Mouse (Mus musculus) skeletal muscle tissue, adult 2 months (tissue): Measurements from ENCODE around the gene Mat1a.
A peak's percentile ranks its signal among the peaks of the same experiment; 100 is the strongest.

ENCODE experiments used
- DNase-seq: peaks from one replicate; pipeline ENCODE4 v3.0.0-alpha.2; 2012; ENCODE audit warnings: low read depth, low spot score

Gene Mat1a

DNA sequence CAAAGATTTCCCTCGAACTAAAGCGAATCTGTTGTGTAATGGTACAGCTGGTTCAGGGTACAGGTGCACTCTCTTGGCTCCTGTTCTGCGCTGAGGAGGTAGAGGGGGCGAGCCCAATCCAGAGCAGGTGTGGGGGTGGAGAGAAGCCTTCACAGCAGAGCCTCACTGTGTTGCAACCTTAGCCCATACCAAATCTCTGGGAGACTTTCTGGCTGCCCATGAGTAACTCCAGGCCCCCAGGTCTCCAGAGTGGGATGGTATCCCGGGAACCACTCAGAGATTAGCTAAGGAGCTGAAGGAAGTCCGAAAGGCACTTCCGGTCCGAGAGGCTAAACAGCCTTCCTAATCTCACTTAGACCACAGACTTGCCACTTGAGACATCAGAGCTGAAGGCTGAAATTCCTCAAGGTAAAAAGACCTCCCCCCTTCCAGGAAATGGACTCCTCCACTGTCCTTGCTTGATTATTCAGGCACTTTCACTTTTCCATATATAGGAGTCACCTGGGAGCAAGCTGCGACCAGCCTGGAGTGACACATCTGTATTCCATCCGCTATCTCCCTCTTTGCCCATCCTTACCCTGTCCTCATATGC is at the start of gene Mat1a:
TSS of gene Mat1a (plus strand) at position 183 of the 592 bp plus-strand sequence.
- no peak for DNase-seq

DNA sequence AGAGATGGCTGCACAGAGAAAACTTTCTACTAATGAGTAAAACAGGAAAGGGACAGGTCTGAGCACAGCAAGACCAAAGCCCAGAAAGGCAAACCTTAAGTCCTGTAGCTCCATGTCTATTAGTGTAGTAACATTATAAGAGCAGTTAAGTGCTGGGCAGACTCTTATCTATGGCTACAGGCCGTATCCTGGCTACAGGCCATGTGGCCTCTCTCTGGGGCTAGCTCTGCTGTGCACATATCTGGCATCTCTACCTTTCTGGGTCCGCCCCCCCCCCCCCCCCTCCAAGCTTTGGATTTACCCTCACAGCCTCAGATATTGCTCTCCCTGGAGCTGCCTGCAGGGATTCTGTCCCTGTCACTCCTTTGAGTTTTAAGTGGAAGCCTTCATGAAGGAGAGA is 39.7 kb upstream of the Mat1a start:
- DNase-seq = no peak

DNA sequence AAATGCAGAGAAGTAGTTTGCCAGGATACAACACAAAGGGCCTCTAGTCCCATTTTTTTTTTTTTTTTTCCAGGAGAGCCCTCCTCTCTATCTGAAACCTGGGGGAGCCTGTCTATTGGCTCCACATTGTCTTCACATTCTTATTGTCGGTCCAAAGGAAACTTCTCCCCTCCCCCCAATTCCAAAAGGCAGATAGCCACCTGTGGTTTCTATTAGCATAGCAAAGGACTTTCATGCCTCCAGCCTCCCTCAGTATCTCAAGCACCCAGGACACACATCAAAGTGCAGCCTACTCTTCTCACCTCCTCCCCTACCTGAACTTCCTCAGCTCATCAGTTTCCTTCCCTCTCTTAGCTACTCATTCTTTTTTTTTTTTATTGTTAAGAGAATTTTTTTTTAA is 38.4 kb upstream of the Mat1a start:
- no peak for DNase-seq

DNA sequence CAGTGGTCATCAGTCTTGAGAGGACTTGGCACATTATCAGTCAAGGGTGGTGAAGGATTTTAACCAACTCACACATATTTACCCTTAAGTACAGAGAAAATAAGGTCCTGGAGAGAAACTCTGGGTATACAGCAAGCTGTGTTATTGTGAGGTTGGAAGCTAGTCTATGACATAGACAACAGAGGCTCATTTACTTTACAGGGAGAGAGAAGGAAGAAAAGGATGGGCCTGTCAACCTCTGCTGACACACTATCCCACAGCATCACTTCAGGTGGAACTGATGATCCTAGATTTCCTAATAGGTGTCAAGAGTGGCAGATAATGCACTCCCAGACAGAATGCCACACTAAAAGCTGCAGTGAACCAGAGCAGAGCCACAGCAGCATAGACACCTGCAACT is 35.7 kb upstream of the Mat1a start, which contains the start of gene Dydc2:
TSS of gene Dydc2 (minus strand) at position 101 of the 400 bp plus-strand sequence.
- no peak for DNase-seq

DNA sequence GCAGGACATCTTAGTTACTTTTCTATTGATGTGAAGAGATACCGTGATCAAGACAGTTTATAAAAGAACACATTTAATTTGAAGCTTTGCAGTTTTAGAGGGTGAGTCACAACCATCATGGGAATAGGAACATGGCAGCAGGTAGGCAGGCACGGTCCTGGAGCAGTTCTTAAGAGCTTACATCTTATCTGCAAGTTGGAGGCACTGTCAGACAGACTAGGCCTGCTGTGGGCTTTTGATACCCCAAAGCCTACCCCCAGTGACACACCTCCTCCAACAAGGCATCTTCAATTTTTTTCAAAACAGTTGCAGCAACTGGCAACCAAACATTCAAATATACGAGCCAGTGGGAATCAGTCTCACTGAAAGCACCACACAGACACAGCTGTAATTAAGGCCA is 34.5 kb upstream of the Mat1a start:
- DNase-seq = no peak

DNA sequence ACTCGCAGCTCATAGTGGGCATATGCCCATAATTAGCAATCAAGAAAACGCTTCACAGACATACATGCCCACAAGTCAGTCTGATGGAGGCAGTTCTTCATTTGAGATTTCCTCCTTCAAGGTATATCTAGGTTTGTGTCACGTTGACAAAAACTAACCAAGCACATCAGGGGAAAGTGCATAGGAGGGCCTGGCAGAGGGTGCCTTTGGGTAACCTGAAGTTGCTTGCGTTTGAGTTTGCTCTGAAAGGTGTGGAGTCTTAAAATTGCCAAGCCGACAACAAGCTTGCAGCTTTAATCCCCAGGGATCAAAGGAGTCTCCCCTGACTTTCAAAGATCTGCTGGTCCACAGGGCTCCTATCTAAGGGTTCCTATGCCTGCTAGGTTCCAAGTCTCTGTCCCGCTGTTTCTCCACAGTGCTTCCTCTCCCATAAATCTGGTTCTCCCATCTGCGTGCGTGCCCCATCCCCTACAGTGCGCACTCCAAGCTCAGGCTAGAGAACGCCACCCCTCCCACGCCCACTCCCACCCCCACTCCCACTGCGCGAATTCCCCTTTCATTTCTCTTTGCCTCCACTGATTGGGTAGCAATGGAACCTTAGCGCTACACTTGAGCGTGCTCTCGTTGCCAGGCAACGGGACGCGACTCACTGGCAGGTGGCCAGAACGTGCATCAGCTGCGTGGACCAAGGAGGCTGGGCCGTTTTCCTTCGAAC is 32.4 kb upstream of the Mat1a start, which contains the start of gene Dydc1:
TSS of gene Dydc1 (plus strand) at position 683 of the 715 bp plus-strand sequence.
- DNase-seq = peak; percentile 1

DNA sequence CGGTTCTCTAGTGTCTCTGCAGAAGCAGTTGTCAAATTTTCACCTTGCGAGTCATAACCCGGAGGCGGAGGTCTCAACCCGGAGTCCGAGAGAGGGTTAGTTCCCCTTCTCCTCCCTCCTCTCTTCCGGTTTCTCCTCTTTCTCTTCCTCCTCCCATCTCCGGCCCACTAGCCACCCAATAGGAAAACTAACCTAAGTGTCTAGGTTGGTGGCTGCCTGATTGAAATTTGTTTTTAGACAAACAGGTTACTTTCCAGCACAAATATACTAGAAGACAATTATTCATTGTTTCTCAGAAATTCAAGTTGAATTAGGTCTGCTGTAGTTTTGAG is 31.9 kb upstream of the Mat1a start:
- DNase-seq = no peak

DNA sequence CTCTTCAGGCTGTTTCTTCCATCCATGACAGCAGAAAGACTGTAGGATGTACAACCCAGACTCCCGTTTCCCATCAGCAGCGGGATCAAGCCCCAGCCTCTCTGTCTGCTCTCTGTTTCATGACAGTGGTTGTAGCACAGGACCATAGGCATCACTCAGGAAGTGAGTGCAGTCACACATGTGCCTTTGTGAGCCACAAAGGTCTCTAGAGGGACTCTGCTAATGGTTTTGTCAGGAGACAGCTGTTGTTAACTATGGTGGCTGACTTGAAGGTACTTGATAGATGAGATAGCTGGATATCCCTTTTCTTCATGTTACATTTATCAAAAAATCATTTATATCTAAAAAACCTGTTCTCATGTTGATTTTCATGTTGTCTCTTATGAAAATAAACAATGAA is 22.4 kb upstream of the Mat1a start:
- DNase-seq = no peak

DNA sequence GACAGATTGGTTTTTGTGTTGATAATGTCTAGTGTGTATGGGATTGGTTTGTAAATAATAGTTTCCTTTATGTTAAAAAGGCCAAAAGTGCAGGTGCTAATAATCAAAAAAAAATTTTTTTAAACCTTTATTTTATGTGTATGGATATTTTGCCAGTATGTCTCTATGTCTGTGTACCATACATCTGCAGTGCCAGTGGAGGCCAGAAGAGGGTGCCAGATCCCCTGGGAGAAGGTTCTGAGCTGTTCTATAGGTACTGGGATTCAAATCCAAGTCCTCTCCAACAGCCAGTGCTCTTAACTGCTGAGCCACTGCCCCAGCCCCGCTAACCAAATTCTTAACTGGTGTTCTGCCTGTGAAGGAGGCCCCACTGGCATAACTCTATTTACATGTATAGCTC is 17.3 kb upstream of the Mat1a start:
- no peak for DNase-seq

DNA sequence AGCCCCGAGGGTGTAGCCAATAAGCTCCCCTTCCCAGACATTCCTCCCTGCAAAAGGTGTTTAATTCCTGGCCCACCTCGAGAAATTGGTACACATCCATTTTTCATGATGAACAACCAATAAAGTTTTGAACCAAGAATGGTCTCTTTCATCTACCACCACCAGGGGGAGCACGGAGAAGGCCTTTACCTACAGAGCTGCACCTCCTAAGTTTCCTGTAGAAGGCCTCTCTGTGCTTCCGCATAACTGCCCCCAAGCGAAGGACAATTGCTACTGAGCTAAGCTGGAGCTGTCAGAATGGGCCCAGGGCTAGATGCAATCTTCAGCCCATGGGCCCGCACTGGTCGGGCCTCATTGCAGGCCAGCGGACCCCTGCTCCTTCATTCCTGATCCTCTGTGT is 14.1 kb upstream of the Mat1a start:
- no peak for DNase-seq

DNA sequence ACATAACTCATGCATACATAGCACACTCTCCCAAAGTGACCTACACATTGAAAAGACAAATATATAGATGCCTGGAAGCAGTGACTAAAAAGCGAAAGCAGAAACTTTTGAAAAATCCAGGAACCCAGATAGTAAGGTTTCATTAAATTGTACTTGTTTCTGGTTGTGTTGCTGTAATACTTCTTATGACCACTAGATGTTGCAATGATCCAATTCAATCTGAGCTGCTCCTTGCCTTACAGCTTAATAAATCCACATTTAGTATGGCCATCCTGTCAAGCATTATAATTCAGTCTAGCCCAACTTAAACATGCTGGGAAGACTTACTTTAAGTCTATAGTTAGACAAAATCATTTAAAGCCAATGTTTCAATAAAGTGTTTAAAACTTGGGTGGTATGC is 10.7 kb upstream of the Mat1a start:
- DNase-seq = no peak

DNA sequence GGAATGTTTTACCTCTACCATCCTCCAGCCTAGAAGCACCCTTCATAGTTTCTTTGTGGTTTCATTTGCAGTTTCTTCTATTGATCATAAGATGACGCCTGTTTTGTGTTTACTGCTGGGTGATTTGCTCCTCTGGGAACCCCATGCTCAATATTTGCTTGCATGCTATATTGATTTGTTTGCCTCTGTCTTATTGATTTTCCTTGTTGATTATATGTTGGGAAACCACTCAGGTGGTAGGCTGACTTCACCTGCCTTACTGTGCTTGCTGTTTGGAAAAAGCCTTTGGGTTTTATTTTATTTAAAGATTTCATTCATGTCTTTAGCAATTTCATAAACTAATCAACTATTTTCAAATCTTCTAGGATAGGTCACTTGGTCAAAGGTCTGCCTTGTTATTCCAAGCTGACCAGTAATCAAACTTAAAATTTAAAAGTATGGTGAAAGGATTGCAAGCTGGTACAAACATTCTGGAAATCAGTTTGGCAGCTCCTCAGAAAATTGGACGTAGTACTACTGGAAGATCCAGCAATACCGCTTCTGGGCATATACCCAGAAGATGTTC is 8.5 kb upstream of the Mat1a start:
- no peak for DNase-seq

DNA sequence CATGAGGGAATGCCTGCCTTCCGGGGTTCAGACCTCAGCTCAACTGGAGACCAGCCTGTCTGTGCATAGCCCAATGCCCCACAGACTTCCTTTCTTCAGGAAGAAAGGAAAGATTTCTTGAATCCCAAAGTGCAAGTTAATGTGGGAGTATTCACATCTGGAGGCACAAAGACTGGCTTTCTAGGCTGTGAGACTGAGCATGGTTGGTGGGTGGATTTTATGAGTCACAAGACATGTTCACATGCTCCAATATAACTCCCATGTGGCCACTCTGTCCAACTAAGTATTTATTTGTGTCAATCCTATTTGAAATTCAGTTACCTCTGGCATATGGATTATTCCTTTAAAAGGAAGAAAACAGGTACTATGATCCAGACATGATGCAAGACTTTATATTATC is 6.1 kb upstream of the Mat1a start:
- DNase-seq = no peak

DNA sequence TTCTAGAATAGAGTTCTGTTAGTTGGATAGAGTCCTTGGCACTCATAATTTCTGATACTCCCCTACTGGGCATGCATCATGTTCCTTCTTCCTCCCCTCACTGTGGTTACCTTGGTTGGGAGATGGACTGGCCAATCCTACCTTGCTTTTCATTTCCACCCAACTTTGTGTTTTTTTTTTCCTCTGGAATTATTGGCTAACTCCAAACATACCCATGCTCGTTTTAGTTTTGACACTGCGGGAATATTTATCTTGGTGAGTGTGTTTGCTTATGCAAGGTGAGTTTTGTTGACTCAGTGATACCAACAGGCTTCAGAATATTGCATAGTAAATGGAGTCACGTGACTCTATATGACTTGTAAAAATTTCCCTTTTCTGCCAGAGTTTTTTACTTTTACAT is 4.1 kb upstream of the Mat1a start:
- DNase-seq = no peak

DNA sequence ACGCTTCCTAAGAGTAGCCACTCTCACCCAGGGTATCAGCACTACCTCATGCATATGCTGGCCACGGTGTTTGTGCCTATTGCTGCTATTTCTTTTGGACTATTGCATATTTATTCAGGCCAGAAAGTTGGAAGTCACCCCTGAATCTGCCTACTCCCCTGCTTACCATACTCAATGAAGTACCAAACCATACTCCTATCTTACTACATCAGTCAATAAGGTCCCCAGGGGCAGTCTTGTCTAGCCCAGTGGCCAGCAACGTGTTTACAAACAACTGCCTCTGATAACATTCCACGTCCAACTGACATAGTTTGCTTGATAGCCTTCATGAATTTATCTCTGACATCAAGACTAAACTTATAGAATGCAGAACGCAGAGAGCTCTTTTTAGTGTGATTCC is 3.6 kb upstream of the Mat1a start:
- DNase-seq = no peak

DNA sequence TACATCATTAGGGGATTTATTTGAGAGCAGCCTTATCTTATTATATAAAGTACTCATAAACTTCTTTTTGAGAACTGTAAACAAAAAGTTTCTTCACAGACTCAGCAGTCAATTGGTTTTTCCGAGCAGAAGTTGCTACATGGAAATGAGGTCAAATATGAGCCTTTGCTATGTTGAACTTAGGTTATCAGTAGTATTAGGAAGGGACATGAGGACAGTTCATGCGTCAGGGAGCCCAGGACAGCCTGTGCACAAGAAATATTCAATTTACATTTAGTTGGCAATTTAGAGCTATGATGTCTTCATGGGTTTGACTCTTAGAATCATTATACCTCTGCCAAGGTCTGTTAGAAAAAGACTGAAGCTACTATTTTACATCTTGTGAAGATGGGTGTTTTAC is 2.6 kb upstream of the Mat1a start:
- no peak for DNase-seq

DNA sequence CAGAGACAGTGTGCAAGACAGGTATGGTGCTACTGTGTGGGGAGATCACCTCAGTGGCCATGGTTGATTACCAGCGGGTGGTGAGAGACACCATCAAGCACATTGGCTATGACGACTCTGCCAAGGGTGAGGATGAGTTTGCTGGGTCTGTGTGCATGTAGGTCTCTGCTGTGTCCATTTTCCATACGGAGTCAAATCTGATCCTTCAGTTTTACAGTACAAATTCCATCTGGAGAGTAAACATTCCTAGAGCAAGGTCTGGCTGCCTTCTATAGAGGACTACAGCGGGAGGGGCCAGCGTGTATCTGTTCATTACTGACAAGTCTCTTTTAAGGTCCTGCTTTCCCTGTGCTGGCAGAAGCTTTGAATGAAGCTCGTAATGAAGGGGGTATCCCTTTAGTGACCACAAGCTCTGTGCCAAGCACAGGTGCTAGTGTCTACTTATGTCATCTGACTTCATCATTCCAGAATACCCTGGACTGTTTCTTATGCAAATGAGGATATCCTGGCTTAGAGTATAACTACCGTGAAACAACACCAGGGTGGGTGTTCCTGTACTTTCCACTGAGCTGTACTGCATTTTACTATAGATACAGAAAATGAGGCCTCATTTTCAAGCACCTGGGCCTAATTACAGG is 6.3 kb downstream of the Mat1a start:
- DNase-seq = no peak

DNA sequence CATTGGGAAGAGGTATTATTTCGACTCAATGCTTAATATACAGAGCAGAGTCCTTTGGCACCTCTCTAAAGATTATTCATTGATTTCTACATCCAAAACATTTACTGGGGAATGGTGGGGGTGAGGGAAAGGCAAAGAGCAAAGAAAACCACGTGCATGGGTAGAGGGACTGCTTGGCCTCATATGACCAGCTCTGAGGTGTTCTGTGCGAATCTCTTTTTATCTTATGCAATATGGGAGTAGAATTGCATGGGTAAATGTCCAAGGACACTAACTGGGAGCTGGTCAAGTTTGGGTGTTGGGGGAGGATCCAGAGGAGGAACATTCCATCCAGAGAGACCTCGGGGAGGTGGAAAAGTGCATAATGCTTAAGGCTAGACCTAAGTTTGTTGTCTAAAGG is 8.1 kb downstream of the Mat1a start:
- no peak for DNase-seq

DNA sequence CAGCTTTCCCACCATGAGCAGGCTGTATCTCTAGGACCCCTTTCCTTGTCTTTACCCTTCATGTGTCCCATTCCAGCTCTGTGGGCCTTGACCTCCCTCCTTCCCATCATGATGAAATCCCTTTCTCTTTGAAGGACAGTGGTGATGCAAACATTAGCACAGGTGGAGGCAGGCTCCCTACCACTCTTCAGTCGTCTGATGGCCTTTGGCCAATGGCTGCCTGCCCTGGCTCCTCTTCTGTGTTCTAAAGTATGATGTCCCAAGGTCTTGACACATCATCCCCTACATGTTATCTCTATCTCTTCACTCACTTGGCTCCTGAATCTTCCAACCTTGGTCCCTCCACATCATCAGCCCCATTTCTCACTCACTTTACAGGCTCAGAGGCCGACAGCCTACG is 11.4 kb downstream of the Mat1a start:
- no peak for DNase-seq

DNA sequence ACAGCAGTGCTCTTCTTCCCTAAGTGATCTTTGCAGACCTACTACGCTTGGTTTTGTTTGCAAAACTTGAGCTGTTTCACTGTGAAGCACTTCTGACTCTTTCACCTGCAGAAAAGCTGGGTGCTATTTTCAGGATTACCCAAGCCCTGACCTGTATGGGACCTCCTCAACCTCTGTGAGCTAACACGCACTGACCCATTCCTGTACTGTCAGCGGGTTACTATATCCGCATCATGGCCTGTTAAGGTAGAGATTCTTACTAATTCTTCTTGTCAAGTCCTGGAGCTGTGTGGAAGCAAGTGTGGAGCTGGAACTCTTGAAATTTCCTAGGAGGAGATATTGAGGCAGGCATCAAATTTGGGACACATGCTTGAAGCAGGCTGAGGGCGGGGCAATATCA is 19.8 kb downstream of the Mat1a start:
- DNase-seq = no peak

DNA sequence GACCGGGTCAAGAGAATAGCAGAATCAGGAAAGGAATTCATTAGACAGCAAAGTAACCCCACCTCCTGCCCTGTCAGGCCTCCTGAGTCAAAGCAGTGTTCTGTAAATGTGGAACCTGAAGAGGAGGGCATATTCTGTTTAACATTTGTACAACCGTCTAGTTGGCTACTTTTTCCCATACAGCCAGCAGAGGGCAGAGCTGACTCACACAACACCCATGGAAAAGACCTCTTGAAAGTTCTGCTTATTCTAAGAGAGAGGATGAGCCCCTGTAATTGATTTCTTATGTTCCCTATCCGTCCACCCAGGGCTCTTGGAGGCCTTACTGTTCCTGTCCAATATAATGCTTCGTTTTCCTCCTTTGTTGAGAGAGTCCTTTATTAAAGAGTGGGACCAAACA is 23.2 kb downstream of the Mat1a start:
- no peak for DNase-seq

DNA sequence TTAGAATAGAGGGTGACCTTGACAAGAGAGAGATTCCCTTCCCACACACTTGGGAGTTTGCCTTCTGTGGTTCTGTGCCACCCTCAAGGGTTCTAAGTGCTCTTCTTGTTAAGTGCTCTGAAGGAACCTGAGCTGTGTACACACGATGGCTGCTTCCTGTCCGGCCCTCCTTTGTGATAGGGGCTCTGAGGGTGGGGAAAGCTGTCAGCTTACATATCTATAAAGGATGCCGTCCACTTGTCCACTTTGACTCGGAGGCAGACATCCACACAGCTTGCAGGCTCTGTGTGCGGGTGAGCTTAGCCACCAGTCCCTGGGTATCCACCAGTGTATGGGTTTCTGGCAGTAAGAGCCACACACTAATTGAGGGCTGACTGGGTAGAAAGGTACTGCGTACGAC is 26.7 kb downstream of the Mat1a start, which contains the start of gene Sftpa1:
TSS of gene Sftpa1 (plus strand) at position 243 of the 400 bp plus-strand sequence.
- no peak for DNase-seq

DNA sequence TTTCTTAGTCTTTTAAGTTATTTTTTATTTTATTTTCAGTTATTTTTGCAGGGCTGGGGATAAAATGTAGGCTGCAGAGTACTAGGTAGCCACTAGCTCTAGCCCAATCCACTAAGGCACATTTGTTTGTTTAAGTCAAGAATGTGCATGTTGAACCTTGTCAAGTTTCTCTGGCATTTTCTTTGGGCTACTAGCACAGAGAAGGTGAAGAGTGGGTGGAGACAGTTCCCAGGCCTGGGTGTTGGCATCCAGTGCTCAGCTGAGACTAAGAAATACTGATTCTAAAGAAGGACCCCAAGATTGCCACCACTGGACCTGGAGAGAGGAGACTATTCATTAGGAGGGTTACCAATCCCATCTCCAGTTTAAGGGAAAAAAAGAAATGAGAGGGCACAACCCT is 32.2 kb downstream of the Mat1a start:
- DNase-seq = no peak
